Mouse (Mus musculus): ENCODE measurements at regions not wholly inside any gene's neighbourhood (a gene's known extent, or its start where the extent isn't known, plus 50 kb on each side); places are given as distances from the start of the nearest gene placed in this dataset.

DNA sequence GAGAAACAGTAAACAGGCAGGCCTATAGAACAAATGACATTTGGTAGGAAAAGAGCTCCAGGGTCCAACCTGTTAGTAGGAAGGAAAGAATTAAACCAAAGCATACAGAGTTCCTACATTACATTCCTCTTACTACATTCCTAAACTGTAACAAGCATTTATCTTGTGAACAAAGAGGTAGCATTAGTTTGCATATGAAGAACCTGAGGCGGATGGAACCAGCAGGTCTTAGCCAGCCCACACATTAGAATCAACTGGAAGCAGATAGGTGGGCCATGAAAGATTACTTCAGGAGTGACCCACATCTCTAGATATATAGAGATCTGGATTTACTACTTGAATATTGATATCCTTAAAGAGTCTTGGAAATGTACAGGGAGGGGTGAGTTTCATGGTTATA is 238.8 kb downstream of the Klf5 start:
- H3K27ac ChIP-seq (replicated peaks): no peak overlapping the region
- H3K36me3 ChIP-seq: no peaks in the 10 kb centered on the region
- 0 out of 2 replicates have a peak, but pooled peaks cover 3% of the 10 kb centered on the region for H3K4me1 ChIP-seq
- H3K4me3 ChIP-seq: no peak overlapping the region
- H3K4me2 ChIP-seq: no peak overlapping the region
- ATAC-seq (ENCODE audit: extremely low read depth, insufficient number of reproducible peaks, low FRiP score, low TSS enrichment): no peak
- 84% methylated on average over 1 of the region's 1 CpGs for WGBS
- H3K27me3 ChIP-seq (replicated peaks): no peaks in the 10 kb centered on the region
- H3K9me3 ChIP-seq: no peaks in the 10 kb centered on the region
- H3K9ac ChIP-seq: no peak overlapping the region

DNA sequence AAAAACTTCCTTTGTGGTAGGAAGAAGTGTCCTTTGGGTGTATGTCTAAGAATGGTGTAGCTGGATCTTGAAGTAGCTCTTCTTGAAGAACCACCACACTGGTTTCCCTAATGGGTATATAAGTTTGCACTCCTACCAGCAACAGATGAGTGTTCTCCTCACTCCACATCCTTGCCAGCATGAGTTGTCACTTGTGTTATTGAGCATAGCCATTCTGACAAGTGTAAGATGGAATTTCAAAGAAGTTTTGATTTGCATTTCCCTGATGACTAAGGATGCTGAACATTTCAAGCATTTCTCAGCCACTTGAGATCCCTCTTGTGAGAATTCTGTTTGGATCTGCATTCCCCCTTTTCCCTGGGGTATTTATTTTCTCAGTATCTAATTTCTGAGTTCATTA is 243.2 kb downstream of the Klf5 start:
- H3K9ac ChIP-seq: no peak overlapping the region

DNA sequence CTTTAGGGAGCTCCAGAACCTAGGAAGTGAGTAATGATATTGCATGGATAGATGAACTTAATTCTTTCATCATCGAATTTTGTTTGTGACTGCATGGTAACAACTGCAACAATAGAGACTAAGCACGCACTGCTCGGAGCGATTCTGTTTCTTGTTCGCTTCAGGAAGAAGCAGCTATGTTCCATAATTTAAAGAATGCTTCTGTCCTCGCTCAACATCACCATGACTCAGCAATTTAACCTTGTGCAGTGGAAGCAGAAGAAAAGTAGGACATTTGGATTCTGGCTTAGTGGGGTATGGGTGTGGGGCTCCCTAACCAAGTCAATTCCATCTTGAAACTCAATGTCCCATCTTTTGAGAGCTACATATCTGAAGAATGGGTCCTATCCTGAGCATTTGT is 249.4 kb downstream of the Klf5 start:
- ATAC-seq (ENCODE audit: extremely low read depth, insufficient number of reproducible peaks, low FRiP score, low TSS enrichment): no peak
- H3K27me3 ChIP-seq (replicated peaks): no peaks in the 10 kb centered on the region
- no peaks in the 10 kb centered on the region for H3K36me3 ChIP-seq
- no peak overlapping the region for H3K27ac ChIP-seq (replicated peaks)
- peaks cover 8% of the 10 kb centered on the region; the same call in 1 of the 2 replicates for H3K4me1 ChIP-seq
- WGBS: 88% methylated on average over 6 of the region's 6 CpGs
- no peaks in the 10 kb centered on the region for H3K9me3 ChIP-seq
- no peak overlapping the region for H3K4me3 ChIP-seq
- no peak overlapping the region for H3K9ac ChIP-seq
- no peak overlapping the region for H3K4me2 ChIP-seq

More for the DNA sequence above, 243.2 kb downstream of the Klf5 start:
- Histone ChIP-seq H3K4me1 (no peaks in the 10 kb centered on the region), H3K27ac (replicated peaks) (no peak overlapping the region), H3K27me3 (replicated peaks) (no peaks in the 10 kb centered on the region), H3K36me3 (no peaks in the 10 kb centered on the region), H3K4me3 (no peak overlapping the region), H3K4me2 (no peak overlapping the region), H3K9me3 (no peaks in the 10 kb centered on the region)
- ATAC-seq (ENCODE audit: extremely low read depth, insufficient number of reproducible peaks, low FRiP score, low TSS enrichment): no peak

DNA sequence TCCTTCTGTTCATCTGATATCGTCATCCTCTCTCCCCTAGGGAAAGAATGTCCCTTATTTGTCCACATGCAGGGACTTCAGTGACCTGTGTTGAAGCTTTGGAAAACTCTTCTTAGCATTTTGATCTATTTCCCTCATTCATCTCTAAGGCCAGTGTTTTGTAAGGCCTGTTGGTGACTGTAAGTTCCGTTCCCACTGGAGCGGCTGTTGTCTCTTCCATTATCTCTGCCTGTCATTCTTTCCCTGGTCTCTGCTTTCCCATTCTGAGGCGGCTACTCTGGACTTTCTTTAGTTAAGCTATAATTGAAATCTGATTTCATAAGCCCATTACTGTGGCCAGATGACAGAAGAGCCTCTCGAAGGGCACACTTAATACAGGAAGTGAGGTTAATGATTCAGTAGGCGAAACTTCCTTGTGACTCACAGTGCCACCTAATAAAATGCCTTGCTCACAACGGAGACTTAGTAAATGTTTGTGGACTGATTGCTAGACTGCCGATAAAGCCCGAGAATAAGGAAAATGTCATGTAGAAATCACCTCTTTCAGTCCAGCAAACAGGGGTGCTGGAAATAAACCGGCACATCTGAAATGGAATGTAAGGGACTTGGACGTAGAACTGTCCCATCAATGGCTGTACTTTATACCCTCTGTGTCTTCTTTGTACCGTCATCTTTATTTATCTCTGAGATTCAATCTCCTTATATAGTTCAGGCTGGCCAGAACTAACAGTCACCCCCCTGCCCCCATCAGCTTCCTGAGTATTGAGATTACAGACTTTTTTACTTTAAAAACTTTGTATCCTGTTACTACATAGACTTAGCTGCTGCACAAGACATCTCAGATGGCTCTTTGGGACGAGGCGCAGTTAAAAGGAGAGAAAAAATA is 250.1 kb downstream of the Klf5 start:
- Histone ChIP-seq H3K9me3 (no peaks in the 10 kb centered on the region), H3K4me2 (peak overlapping the region; percentile 2; the same call in 1 of the 2 replicates), H3K4me1 (peaks cover 8% of the 10 kb centered on the region; the same call in 1 of the 2 replicates), H3K27ac (replicated peaks) (no peak overlapping the region), H3K9ac (no peak overlapping the region), H3K4me3 (no peak overlapping the region), H3K27me3 (replicated peaks) (no peaks in the 10 kb centered on the region), H3K36me3 (no peaks in the 10 kb centered on the region)
- 56% methylated on average over 14 of the region's 14 CpGs for WGBS
- ATAC-seq (ENCODE audit: extremely low read depth, insufficient number of reproducible peaks, low FRiP score, low TSS enrichment): no peak

DNA sequence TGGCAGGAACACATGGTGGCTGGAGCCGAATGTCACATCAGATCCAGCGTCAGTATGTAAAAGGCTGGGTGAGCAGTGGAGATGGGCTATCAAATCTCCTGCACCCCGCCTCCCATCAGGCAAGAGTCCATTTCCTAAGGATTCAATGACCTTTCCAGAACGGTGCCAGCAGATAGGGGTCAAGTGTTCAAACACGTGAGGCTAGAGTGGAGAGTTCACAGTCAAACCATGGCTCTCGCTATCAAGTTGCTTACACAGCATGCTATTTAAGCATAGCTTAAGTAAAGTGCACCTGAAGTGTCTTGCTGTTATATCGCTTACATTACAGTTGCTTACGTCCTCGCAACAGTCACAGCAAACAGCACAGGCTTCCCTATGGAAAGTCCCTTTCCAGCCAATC is 265.5 kb downstream of the Klf5 start:
- no peak overlapping the region for H3K4me2 ChIP-seq

DNA sequence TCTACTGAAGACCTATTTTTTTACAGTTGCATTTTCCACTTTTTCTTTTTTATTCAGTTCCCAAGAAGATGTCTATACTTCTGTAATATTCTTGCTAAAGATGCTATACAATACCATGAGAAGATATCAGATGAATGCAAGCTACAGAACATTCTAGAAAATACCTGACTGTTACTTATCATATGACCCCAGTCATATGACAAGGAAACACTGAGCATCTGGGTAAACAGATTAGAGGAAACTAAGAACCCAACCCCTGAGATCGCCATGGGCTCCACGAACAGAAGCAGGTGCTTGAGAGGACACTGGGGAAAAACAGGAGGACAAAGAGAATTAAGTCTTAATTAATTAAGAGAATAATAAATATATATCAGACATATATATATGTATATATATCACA is 275.7 kb downstream of the Klf5 start:
- Histone ChIP-seq H3K36me3 (no peaks in the 10 kb centered on the region), H3K27me3 (replicated peaks) (no peaks in the 10 kb centered on the region), H3K4me3 (no peak overlapping the region), H3K4me2 (no peak overlapping the region), H3K9ac (no peak overlapping the region), H3K4me1 (peaks cover 11% of the 10 kb centered on the region), H3K9me3 (no peaks in the 10 kb centered on the region), H3K27ac (replicated peaks) (no peak overlapping the region)
- ATAC-seq (ENCODE audit: extremely low read depth, insufficient number of reproducible peaks, low FRiP score, low TSS enrichment): no peak
- WGBS: 62% methylated on average over 2 of the region's 2 CpGs

More for the DNA sequence above, 265.5 kb downstream of the Klf5 start:
- H3K27me3 ChIP-seq (replicated peaks): no peaks in the 10 kb centered on the region
- ATAC-seq (ENCODE audit: extremely low read depth, insufficient number of reproducible peaks, low FRiP score, low TSS enrichment): no peak
- H3K36me3 ChIP-seq: no peaks in the 10 kb centered on the region
- no peaks in the 10 kb centered on the region for H3K4me1 ChIP-seq
- H3K27ac ChIP-seq (replicated peaks): no peak overlapping the region
- WGBS: 63% methylated on average over 9 of the region's 9 CpGs
- 0 out of 2 replicates have a peak, but pooled peaks cover 7% of the 10 kb centered on the region for H3K9me3 ChIP-seq
- no peak overlapping the region for H3K9ac ChIP-seq
- H3K4me3 ChIP-seq: no peak overlapping the region

DNA sequence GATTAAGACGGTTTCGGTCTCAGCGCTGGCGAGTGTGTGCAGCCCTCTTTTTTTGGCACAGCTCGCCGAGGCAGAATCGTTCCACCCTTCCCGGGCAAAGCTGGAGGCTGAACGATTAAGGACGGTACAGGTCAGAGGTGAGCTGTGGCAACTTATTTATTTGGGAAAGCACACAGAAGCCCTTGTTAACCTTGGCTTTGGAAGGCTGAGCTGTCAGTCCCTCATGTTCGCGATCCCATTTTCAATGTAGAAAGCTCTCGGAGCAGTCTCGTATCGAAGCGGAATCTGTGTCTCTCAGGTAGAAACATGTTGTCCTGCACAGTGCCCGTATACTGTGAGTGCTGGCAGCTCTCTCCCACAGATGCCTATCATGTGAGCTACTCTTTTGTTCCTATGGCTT is 280.2 kb downstream of the Klf5 start:
- Histone ChIP-seq H3K36me3 (no peaks in the 10 kb centered on the region), H3K4me3 (peak overlapping the region; percentile 24), H3K9ac (no peak overlapping the region), H3K9me3 (no peaks in the 10 kb centered on the region), H3K4me2 (peak overlapping the region; percentile 59), H3K4me1 (peaks cover 15% of the 10 kb centered on the region), H3K27me3 (replicated peaks) (no peaks in the 10 kb centered on the region), H3K27ac (replicated peaks) (no peak overlapping the region)
- ATAC-seq (ENCODE audit: extremely low read depth, insufficient number of reproducible peaks, low FRiP score, low TSS enrichment): no peak
- WGBS: 58% methylated on average over 17 of the region's 17 CpGs

DNA sequence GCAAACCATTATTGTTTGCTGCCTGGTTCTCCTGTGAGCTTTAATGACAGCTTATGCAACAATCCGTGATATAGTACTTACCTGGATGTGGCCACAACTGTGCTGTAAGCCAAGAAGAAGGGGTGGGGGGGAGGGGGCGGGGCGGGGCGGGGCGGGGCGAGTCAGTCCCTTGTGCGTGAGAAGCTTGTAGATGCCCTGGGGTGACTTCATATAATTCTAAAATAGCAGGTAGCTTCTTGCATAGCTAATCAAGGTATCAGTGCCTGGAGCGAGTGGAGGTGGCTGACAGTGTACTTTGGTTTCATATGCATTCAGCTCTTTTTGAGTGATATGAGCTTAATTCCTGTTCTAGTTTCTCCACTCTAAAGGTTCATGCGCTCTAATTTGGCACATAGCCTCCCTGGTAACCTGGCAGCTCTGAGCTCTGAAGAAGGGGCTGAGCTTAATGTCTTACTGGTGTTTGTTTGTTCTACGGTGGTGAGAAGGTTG is 280.8 kb downstream of the Klf5 start:
- peak overlapping the region; percentile 24; the same call in 1 of the 2 replicates for H3K4me3 ChIP-seq
- no peak for ATAC-seq (ENCODE audit: extremely low read depth, insufficient number of reproducible peaks, low FRiP score, low TSS enrichment)
- WGBS: 23% methylated on average over 10 of the region's 10 CpGs

DNA sequence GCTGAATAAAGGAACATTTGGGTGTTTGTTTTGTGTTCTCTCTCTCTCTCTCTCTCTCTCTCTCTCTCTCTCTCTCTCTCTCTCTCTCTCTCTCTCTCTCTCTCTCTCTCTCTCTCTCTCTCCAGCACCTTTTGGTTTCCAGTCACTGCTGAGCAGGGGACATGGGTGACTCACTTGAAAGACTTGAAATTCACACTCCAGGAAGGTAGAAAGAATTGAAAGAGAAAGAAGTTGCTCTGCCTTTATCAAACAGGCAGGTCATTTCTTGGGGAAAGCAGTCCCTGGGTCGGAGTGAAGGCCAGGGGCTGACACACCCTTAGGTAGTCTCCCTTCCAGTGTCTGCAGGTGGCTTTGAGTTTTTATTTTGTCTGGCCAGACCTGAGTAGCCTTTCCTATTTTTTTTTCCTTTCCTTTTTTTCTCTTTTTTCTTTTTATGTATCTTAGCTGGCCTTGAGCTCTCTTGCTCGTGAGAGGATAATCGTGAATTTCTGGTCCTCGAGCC is 281.3 kb downstream of the Klf5 start:
- no peaks in the 10 kb centered on the region for H3K36me3 ChIP-seq
- no peaks in the 10 kb centered on the region for H3K9me3 ChIP-seq
- no peak overlapping the region for H3K9ac ChIP-seq
- no peak overlapping the region for H3K4me3 ChIP-seq
- H3K27ac ChIP-seq (replicated peaks): no peak overlapping the region
- ATAC-seq (ENCODE audit: extremely low read depth, insufficient number of reproducible peaks, low FRiP score, low TSS enrichment): no peak
- H3K4me1 ChIP-seq: peaks cover 24% of the 10 kb centered on the region
- 73% methylated on average over 4 of the region's 4 CpGs for WGBS
- peak overlapping the region; percentile 59 for H3K4me2 ChIP-seq
- H3K27me3 ChIP-seq (replicated peaks): no peaks in the 10 kb centered on the region

More for the DNA sequence above, 280.8 kb downstream of the Klf5 start:
- Histone ChIP-seq H3K4me2 (peak overlapping the region; percentile 59), H3K9me3 (no peaks in the 10 kb centered on the region), H3K4me1 (peaks cover 19% of the 10 kb centered on the region), H3K27me3 (replicated peaks) (no peaks in the 10 kb centered on the region), H3K27ac (replicated peaks) (no peak overlapping the region), H3K36me3 (no peaks in the 10 kb centered on the region), H3K9ac (no peak overlapping the region; the same call in 1 of the 2 replicates)

DNA sequence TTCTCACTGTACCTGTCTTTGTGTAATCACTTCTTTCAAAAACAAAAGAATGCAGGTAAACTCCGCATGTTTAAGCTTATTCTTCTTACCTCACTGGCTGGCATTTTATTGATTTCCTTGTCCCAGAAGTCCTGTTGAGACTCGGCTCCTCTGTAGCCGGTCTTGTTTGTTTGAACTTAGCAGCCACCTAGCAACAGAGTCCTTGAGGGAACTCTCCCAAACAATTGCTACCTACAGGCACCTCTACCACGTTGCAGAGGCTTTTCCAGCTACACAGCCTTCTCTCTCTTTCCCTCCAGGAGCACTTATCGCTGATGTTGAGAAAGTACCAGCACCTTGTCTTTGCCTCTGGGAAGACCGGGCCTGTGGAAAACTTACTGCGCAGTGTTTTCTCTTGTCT is 285.7 kb downstream of the Klf5 start:
- no peaks in the 10 kb centered on the region for H3K9me3 ChIP-seq
- no peak overlapping the region for H3K9ac ChIP-seq
- H3K27me3 ChIP-seq (replicated peaks): no peaks in the 10 kb centered on the region
- no peaks in the 10 kb centered on the region for H3K36me3 ChIP-seq
- ATAC-seq (ENCODE audit: extremely low read depth, insufficient number of reproducible peaks, low FRiP score, low TSS enrichment): no peak
- H3K27ac ChIP-seq (replicated peaks): no peak overlapping the region
- H3K4me1 ChIP-seq: peaks cover 14% of the 10 kb centered on the region
- H3K4me3 ChIP-seq: no peak overlapping the region
- peak overlapping the region; percentile 42 for H3K4me2 ChIP-seq
- WGBS: 34% methylated on average over 7 of the region's 7 CpGs

DNA sequence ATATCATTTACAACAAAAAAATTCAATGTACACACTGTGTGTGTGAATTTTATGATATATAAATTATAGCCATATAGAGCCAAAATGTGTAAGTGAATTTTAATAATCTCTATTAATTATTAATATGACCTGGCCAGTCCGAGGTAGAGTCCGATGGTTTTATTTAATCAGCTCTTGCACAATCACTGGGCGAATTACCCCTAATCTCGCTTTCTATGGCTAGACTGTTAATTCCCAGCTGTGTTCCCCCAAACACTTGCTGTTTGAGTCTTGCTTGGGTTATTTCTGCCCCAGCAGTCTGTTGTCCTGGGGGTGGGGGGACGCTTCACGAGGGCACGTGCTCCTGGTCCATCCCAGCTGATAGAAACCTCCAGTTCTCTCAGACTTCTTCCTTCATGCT is 287.5 kb downstream of the Klf5 start:
- no peaks in the 10 kb centered on the region for H3K9me3 ChIP-seq
- 87% methylated on average over 7 of the region's 7 CpGs for WGBS
- no peak for ATAC-seq (ENCODE audit: extremely low read depth, insufficient number of reproducible peaks, low FRiP score, low TSS enrichment)
- no peak overlapping the region for H3K4me3 ChIP-seq
- no peaks in the 10 kb centered on the region for H3K27me3 ChIP-seq (replicated peaks)
- H3K27ac ChIP-seq (replicated peaks): no peak overlapping the region
- no peak overlapping the region for H3K9ac ChIP-seq
- no peaks in the 10 kb centered on the region for H3K36me3 ChIP-seq
- H3K4me1 ChIP-seq: peaks cover 17% of the 10 kb centered on the region
- no peak overlapping the region for H3K4me2 ChIP-seq
